Mouse (Mus musculus) left cerebral cortex, adult 11 months (tissue): ENCODE measurements around the gene Ccer2.
A peak's percentile ranks its signal among the peaks of the same experiment; 100 is the strongest.

Experiments used
- DNase-seq: peaks from one replicate; pipeline ENCODE4 v3.0.0; 2022; ENCODE audit warnings: low spot score

The Ccer2 gene

DNA sequence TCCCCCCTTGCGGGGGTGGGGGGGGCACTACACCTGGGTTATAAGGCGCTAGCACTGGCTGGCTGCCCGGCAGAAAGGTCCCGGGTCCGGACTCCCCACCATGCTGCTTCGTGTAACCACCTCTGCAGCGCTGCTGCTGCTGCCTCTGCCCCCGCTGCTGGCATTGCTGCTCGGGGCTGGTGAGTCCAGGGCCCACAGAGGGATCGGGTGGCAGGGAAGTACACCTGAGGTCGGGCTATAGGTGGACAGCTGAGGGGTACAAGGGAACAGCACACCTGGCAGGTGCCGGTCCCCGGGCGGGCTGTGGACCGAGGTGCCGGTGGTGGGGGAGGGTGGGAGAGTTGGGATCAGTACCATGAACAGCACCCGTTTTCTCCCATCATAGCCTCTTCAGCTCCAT lies at the start of gene Ccer2:
Gene Ccer2 (plus strand): TSS at position 96 of the 400 bp plus-strand sequence.
- no peak for DNase-seq

DNA sequence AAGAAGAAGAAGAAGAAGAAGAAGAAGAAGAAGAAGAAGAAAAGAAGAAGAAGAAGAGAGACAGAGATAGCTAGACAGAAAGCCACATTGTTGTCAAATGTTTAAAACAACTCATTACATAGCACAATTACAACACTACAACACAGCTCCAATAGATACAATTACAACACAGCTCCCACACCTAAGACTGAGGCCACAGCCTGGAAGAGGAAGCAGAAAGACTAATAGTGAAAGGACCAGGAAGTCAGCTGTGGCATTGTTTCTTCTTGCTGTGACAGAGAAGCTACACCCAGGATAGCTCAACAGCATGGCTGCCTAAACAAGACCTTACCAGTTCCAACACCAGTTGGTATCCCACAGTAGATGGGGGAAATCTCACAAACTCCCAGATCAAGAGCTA lies 46.5 kb upstream of the Ccer2 start:
- DNase-seq, result no peak

DNA sequence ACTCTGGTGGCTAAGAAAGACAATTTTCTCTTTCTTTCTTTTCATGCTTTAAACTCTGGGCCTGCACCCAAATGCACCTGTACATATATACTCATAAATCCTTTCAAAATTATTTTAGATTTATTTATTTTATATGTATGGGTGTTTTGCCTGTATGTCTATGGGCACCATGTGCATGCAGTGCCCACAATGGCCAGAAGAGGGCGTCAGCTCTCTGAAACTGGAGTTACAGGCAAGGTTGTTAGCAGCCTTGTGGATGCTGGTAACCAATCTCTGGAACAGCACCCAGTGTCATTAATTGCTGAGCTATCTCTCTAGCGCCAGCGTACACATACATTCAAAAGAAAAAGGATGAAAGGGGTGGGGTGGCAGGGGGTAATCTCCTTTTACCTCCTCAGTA lies 45.0 kb upstream of the Ccer2 start:
- DNase-seq, result no peak

DNA sequence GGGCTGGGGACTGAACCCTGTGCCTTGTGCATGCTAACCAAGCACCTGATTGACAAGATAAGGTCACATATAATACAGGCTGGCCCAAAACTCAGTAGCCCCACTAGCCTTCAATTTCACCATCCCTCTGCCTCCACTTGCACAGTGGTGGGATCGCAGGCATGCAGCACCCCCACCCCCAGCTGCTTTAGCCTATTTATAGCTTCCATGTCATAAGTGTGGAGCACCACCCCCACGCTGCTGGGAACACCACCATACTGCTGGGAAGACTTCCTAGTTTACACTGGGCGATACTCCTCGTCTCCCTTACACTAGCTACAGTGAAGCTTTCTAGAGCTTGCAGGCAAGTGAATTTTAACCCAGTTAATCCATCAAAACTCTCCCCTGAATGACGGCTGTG lies 41.3 kb upstream of the Ccer2 start:
- DNase-seq, result no peak

DNA sequence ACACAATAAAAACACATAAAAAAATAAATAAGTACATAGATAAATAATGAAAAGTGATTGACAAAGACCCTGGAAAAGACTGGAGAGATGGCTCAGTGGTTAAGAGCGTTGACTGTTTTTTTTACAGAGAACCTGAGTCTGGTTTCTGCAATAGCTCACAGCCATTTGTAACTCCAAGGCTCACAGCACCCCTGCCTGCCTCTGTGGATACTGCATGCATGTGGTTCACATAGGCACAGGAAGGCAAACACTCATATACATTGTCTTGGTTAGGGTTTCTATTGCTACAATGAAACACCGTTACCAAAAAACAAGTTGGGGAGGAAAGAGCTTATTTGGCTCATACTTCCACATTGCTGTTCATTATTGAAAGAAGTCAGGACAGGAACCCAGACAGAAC lies 40.4 kb upstream of the Ccer2 start:
- no peak for DNase-seq

DNA sequence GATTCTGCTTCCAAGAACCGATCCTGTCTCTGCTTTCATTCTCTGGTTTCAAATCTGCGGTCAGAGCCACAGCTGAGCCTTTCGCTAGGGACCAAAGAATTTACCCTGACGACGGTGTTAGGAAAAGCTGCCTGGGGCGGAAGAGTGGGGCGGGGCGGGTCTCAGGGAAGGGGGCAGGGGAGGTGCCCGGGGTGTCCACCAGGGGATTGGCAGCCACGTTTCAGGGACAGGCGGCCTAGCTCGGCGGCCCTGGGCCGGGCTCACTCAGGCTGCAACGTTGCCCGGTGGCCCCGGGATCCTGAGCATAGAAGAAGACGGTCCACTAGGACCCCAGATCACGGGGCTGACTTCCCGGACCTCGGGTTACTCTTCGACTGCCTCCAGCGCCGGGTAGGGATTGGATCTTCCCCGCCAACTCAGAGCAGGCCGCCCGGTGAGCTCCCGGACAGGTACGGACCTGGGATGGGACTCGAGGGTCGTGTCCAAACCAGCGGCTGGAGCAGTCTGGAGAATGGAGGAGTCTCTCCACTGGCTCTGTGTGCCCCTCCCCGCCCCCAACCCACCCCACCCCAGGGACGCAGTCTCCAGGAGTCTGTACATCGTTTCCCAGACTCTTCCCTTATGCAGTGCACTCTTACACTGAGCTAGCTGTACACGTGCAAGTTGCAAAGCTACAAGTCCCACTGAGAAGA lies 39.2 kb upstream of the Ccer2 start, which contains the start of gene Fbxo17:
Gene Fbxo17 (plus strand): TSS at position 215 of the 692 bp plus-strand sequence.
- no peak for DNase-seq

DNA sequence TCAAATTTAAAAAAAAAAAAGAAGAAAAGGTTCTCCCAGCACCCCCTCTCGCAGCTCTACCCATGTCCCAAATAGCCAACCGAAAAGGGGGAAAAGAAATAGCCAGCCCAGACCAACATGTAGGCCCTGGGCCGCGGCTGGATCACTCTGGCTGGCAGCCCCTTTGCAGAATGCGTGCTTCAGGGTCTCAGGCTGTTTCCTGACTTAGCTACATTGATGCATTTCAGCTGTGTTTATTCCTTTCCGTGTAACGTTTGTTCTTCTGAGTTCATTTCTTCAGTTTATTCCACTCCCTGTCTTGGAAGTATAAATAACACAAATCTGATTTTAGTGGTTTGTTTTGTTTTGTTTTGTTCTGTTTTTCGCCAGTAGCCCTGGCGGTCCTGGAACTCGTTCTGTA lies 38.2 kb upstream of the Ccer2 start:
- DNase-seq, result no peak

DNA sequence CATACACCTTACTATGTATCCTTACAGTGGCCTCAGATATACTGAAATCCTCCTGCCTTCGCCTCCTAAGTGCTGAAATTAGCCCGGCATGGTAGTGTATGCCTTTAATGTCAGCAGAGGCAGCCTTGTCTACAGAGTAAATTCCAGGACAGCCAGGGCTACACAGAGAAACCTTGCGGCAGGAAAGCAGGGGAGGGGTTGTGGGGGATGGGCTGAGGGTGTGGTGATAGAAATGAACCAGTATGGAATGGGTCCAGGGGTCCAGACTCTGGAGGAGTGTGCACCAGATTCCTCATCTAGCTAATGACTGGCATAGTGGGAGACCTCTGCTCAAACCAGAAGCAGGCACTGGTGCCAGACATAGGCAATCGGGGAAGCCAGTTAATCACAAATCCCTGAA lies 36.8 kb upstream of the Ccer2 start:
- no peak for DNase-seq

DNA sequence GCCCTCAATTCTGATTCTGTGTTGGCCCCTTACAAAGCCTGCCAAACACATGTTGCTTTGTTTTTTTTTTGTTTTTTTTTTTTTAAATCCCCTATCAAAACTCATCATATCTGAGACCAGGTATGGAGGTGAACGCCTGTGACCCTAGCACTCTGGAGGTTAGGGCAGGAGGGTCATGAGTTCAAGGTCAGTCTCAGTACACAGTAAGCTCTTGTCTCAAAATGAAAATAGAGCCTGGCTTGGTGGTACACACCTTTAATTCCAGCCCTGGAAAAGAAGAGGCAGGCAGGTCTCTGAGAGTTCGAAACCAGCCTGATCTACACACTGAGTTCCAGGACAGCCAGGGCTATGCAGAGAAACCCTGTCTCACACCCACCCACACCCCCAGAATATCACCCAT lies 36.3 kb upstream of the Ccer2 start:
- DNase-seq, result no peak

DNA sequence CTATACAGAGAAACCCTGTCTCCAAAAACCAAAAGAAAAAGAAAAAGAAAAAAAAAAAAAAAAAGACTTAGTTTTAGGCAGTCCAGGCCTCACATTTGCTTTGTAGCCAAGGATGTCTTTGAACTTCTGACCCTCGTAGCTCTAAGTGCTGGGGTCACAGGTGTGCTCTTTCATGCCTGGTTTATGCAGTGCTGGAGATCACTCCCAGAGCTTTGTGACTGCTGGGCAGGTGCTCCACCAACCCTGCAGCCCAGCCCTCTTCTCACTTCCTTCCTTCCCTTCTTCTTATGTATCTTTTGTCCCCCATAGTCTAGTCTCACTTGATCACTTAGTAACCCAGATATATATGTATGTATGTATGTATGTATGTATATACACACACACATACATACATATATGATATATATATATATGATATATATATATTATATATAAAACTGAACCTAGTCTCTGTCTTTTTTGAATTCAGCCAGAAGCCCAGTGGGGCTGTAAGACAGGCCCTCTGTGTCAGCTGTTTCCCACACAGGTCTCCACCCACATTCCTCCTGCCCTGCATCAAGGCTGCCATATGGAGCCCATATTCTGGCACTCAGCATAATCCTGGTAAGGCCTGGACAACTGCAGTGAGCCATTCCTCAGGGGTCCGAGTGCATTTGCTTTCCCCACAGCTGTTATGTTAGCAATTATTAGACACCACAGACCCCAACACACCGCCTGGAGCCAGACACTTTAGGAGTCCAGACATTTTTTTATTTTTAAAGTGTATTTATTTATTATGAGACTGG lies 35.0 kb upstream of the Ccer2 start:
- DNase-seq, result no peak

DNA sequence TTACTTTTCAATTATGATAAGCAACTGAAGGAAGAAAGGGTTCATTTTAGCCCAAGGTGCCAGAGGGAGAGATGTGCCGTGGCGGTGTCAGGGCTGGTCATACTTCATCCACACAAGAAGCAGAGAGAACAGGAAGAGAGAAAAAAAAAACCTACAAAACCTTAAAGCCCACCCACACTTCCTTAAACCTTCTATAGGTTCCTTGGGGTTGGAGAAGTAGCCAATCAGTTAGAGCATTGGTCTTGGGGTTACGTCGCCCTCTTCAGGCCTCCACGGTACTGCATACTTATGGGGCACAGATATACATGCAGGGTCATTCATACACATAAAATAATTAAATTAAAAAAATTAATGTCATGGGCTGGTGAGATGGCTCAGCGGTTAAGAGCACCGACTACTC lies 33.9 kb upstream of the Ccer2 start:
- DNase-seq, result no peak

DNA sequence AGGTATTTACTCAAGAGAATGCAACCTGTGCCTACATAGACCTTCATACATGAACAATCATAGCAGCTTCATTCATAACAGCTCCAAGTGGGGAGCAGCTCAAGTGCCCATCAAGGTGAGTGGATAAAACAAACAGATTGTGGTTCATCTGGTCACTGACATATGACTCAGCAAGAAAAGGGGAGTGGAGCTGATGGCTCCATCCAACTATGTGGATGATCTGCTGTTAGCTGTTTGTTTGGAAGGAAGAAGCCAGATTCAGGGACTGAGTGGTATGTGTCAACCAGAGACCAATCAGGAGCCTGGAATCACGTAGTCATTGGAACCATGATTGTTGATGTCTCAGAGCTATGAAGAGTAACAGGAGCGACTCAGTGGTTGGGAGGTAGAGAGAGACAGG lies 31.4 kb upstream of the Ccer2 start:
- no peak for DNase-seq

DNA sequence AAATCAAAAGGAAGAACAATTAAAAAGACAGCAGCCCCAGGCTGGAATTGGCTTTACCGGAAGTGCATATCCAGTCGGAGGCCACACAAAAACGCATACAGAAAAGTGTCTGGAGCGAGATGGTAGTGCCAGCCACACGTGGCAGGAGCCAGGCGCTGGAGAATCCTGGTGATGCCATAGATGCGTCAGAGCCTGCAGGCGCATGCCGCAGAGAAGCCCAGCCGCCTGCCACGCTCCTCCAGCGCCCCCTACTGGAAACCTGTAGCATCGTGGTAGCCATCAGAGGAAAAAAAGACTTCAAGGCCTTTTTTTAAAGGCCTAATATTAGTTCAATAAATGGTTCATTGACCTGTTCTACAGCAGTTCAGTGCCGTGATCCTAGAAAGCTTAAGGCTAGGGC lies 29.4 kb upstream of the Ccer2 start:
- DNase-seq, result peak; percentile 76

DNA sequence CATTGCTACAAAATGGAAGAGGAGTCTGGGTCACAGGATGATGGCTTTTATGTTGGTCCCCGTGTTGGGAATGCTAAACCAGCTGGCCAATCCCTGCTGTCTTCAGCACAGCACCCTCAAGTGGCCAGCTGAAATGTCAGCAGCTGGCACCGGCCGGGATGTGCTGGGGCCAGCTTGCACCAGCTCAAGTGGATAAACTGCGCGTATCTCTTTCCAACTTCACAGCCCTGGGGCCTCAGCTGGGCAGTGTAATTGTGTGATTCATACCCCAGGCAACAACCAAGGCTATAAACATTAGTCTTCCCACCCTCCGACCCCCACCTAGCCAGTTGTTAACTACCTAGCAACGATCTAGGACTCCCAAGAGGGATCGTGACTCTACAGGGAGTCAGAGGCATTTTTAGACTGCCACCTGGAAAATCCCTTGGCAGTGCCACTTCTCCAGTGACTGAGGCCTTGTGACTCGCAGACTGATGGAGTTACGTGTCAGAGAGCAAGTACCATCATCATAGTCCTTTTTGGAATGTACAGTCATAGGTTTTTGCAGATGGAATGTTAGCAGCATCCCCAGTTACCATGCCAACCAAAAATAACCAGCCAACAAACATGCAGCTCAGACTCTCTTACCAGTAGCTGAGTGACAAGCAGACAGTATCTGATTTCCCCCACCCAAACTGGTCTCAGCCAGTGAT lies 28.2 kb upstream of the Ccer2 start:
- DNase-seq, result no peak

DNA sequence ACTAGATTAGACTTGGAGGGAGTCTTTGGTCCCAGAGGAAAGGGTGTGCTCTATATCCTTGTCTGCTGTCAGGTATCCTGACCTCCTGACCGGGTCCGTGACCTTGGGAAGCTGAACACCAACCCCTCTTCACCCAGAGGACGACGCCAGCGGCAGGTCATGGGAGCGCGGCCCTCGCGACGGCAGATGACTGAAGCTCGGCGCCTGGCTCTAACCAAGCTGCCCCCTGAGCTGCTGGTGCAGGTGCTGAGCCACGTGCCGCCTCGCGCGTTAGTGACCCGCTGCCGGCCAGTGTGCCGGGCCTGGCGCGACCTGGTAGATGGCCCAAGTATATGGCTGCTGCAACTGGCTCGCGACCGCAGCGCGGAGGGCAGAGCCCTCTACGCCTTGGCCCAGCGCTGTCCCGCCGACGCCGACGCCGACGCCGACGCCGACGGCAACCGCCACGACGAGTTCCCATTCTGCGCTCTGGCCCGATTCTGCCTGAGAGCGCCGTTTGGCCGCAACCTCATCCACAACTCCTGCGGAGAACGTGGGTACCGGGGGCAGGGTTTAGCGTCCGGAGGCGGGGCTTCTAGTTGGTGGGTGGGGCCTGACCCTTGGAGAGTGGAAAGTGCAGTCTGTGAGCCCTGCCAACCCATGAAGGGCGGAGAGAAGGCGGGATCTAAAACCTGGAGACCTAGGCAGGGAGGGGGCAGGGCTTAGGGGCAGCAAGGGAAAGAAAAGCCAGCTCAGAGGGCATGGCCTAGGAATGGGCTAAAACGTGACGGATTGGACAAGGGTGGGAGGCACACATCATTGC lies 23.4 kb upstream of the Ccer2 start:
- DNase-seq, result no peak

DNA sequence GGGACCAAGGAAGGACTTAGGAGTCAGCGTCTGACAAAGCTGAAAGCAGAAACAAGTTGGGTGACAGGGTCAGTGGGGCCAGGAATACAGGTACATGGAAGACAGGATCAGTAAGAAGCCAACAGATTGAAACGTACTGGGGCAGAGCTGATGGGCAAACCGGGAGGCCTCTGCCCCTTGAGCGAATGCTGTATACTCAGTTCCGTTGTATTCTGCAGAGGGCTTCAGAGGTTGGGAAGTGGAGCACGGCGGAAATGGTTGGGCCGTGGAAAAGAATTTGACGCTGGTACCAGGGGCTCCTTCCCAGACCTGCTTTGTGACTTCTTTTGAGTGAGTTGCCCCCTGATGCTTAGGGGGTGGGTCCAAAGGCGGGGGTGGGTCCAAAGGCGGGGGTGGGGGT lies 22.8 kb upstream of the Ccer2 start:
- no peak for DNase-seq

DNA sequence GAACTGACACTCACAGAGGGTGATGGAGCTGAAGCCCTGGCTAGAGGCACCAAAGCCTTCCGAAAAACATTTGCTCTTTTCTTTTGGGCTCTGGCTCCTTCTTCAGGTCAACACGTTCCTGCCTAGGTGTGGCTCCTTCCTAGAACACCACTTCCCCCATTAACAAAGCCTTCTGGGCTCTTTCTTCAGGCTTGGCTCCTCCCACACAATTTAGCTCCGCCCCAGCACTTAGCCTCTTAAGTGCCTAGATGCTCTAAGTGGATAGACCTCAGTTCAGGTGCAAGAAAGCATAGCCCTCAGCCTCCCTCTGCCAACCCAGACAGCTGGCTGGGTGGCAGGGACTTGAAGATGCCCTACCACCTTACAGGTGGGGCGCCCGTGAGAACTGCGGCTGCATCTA lies 20.3 kb upstream of the Ccer2 start:
- no peak for DNase-seq

DNA sequence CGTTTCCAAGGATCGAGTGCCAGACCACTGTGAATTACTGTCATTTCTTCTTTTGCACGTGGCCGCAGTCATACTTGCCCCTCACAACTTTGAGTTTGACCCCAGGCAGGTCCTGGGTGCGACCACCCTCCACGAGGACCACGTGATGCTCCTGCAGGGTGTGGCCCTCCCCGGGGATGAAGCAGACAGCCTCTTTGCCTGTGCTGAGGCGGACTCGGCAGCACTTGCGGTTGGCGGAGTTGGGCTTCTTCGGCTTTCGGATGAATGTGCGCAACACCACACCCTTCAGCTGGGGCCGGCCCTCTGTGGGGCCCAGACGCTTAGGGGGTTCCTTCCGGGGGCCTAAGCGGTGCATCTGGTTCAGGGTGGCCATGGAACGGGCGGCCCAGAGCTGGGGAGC lies 16.1 kb upstream of the Ccer2 start:
- no peak for DNase-seq

DNA sequence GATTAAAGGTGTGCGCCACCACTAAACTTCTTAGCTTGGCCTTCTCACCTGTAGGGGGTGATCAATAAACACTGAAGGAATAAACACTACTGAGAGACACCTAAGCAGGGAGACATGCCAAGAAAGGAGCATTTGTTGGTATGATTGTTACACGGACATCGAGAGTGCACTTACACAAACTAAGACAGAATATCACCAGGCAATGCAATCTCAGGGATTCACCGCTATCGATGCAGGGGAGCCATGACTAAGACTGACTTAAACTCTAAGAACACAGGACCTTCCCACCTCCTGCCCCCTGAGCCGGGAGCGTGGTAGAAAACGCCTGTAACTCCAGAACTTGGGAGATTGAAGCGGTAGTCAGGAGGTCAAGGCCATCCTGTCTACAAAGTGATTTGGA lies 15.0 kb upstream of the Ccer2 start:
- no peak for DNase-seq

DNA sequence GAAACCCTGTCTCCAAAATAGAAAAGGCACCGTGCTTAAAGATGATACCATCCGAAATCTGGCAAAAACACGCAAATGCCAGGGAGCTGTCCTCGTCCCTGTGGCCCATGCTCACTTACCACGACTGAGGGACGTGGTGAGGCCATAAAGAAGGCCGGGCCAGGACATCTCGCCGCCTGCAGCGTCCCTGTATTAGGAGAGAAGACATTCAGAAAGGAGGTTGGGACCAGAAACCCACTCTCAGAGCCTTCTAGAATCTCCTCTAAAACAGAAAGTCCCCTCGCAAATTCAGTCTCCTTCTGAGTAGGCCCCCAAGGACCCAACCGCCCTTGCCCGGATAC lies 14.6 kb upstream of the Ccer2 start:
- DNase-seq, result no peak

DNA sequence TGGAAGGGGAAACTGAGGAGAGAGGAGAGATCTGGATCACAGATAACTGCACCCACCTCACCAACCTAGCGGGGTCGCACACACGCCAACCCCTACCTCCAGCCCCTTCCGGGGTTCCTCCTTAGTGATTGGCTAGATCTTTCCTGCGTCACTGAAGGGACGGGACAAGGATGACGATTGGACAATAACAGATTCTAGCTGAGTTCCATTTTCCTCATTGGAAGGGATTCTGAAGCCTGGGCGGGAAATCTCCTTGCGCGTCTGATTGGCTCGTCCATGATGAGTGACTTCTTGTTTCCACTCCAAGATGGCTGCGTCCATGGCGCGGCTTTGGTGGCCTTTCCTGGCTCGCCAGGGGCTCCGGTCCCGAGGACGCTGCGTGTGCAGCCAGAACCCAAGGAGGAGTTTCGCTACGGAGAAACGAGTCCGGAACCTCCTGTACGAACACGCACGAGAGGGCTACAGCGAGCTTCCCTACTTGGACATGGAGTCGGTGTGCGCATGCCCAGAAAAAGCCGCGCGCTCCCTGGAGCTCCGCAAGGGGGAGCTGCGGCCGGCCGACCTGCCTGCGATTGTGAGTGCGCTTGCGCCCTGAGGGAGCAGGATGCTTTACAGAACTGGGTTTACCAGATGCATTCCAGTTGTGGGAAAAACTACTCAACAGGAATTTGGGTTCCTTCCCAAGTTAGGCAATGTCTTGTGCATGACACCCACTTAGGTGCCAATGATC lies 14.1 kb upstream of the Ccer2 start, which contains the start of the genes Mrps12 and Sars2:
Gene Mrps12 (minus strand): TSS at position 112 of the 730 bp plus-strand sequence.
Gene Sars2 (plus strand): TSS at position 284 of the 730 bp plus-strand sequence.
- DNase-seq, result peak; percentile 98

DNA sequence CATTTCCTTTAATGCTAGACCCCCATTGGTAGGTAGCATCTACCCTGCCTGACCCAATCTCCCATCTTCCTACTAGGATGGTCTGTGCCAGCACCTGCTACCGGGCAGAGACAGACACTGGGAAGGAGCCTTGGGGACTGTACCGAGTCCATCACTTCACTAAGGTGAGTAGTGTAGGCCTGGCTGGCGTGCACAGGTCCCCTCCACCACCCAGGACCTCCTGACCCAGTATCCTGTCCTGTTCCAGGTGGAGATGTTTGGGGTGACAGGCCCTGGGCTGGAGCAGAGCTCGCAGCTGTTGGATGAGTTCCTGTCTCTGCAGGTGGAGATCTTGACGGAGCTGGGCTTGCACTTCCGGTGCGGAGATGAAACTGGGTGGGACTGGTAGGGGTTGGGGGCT lies 6.0 kb upstream of the Ccer2 start:
- DNase-seq, result no peak
